Mouse (Mus musculus) 416B (cell line): ENCODE measurements at regions not wholly inside any gene's neighbourhood (a gene's known extent, or its start where the extent isn't known, plus 50 kb on each side); places are given as distances from the start of the nearest gene placed in this dataset.
"Not testable (repeated sequence)": the region's sequence is repeated elsewhere in the genome, so short reads cannot be mapped to it uniquely, and the experiment has no call there.

Source experiments
- DNase-seq: peaks from one replicate; pipeline ENCODE4 v3.0.0; 2011; ENCODE audit warnings: low read depth

- no peak for DNase-seq
Observed at GRCm38 (mm10) chr3:147824451-147824850, 972.3 kb downstream of the Ttll7 start.

GRCm38 (mm10) chr3:147814080-147814650, 962.0 kb downstream of the Ttll7 start:
- DNase-seq = peak; percentile 65

DNA sequence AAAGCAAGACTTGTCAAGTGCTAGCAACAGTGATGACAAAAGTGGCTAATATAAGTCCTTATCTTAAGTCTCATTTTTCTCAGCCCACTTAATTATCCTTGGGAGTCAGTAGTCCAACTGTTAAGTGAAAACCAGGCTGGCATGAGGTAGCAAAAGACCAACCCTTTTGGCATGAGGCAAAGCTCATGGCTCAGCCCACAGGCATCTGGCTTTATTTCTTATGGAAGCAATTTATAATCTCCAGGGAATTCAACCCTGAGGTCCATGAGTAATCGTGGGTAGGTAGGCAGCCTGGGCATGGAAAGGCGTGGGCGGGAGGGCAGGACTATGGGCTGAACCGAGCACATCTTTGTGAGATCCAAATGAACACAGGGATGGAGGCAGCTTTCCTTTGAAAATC, 950.4 kb downstream of the Ttll7 start:
- DNase-seq = no peak

GRCm38 (mm10) chr3:147796524-147796923, 944.4 kb downstream of the Ttll7 start:
- no peak for DNase-seq

- no peak for DNase-seq
Observed at GRCm38 (mm10) chr3:147795116-147795515, 942.9 kb downstream of the Ttll7 start.

DNA sequence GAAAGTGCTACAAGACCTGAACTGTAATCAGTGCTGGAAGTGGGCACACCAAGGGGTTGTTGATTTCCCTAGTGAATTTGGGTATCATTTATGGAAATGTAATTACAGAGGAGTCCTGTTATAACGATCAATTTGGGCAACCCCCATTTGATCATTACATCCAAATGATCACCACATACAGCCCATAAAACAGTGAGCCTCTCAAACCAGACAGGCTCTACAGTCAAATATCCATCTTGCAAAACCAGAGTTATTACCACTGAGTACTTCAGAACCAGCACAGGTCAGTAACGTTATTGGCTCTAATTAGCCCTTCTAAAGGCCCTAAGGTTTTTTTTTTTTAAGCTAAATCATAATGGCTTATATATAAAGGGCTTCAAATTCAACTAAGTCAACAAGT, 934.4 kb downstream of the Ttll7 start:
- no peak for DNase-seq

- no peak for DNase-seq
Observed at GRCm38 (mm10) chr3:147750842-147751191, 898.6 kb downstream of the Ttll7 start.

GRCm38 (mm10) chr3:147749939-147750841, 898.0 kb downstream of the Ttll7 start:
- DNase-seq = no peak

DNA sequence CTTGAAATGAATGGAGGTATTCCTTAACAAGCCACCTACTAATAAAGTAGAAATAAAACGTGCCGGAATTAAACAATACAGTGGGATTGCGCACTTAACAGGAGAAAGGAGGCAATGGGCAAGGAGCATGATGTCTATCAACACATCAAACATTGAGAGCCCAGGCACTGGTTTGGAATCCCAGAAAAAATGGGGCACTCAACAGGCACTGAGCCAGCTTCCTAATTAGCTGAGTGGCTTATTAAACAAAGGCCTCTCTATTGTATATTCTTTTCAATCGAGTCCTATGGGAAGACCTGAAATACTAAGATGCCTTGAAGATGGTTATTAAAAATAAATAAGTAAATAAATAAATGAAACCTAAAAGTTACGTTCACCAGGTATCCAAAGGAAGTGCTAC, 897.3 kb downstream of the Ttll7 start:
- DNase-seq = no peak

- DNase-seq = no peak
Observed at GRCm38 (mm10) chr3:147736673-147737439, 884.7 kb downstream of the Ttll7 start.

DNA sequence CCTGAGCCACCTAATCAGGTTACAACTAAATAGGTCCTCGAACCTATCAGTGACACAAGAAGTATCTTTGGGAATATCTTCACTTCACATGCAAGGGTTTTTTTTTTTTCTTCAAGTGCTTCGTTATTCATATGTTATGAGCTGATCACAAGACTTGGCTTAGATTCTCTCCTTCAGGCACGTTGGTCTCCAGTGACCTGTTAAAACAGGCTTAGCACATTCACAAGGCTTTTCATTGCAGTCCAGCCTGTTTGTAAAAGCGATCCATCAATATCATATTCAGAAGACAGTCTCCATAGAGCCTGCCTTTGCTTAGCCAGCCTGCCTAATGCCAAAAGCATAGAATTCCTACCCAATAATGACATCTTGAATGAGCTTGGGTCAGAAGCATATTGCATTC, 864.2 kb downstream of the Ttll7 start:
- DNase-seq = no peak

DNA sequence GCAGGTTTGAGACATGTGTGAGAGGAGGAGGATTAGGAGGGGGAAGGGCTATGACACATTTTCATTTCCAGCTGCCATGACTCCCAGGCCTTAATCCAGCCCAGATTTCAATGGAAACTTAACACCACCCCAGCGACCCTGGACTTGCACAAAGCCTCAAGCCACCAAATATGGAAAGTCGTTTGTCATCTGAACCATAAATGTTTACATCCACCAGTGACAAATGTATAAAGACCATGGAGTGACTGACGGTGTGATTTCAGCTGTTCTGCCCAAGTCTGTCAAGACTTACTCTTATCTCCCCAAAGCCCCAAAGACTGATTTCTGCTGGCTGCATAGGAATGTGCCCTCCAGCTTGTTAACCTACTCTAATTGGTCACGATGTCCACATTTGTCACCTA, 855.2 kb downstream of the Ttll7 start:
- no peak for DNase-seq

- DNase-seq = no peak
Observed at GRCm38 (mm10) chr3:147683730-147684129, 831.6 kb downstream of the Ttll7 start.

GRCm38 (mm10) chr3:147680299-147680698, 828.1 kb downstream of the Ttll7 start:
- DNase-seq = no peak

- no peak for DNase-seq
Observed at GRCm38 (mm10) chr3:147662572-147662971, 810.4 kb downstream of the Ttll7 start.

GRCm38 (mm10) chr3:147652849-147653248, 800.7 kb downstream of the Ttll7 start:
- DNase-seq = no peak

GRCm38 (mm10) chr3:147635486-147635885, 783.3 kb downstream of the Ttll7 start:
- DNase-seq = not testable (repeated sequence)

GRCm38 (mm10) chr3:147631151-147631550, 779.0 kb downstream of the Ttll7 start:
- no peak for DNase-seq

DNA sequence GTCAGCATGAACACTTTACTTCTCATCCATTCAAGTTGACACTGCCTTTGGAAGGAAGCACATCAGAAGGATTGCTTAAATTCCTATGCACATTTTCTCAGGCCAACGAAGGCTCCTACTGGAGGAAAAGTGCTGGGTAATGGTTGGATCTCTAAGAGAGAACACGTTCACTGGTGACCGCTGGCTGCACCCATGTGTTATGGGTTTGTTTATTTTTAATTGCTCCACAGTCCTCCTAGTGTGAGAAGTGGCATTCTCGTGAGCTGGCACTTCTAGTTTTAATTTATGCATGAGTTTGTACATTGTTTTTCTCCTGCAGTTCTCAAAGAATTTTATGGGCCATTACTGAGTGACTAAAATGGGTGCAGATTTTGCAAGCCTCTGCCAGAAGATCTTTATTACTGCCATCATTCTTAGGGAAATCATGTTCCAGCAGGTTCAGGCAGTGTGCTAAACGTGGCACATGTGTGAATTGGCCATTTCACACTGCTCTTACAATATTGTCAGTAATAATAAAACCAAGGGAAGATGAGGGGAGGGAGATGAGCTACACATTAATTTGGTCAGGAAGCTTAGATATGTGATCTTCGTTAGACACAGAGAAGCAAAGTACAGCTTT, 731.6 kb downstream of the Ttll7 start:
- DNase-seq = no peak

GRCm38 (mm10) chr3:147571850-147572249, 719.7 kb downstream of the Ttll7 start:
- no peak for DNase-seq

- no peak for DNase-seq
Observed at GRCm38 (mm10) chr3:147545329-147546006, 693.3 kb downstream of the Ttll7 start.

DNA sequence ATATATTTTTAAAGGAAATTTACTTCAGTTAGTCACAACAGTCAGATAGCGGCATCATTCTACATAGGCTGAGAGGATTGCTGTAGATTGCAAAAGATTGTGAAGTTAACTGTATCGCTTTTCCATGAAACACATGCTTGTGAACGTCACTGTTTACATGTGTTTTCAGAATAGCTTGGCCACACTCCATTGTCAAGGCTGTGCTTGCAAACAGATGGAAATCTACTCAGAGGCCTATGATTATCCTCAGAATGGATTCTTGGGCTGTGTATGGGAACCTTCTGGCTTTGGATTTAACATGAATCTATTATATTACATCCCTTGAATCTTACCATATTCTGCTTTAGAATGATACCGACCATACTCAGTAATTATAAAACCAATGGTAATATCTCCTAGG, 690.1 kb downstream of the Ttll7 start:
- DNase-seq = no peak
